Mouse (Mus musculus) C2C12 (cell line): ENCODE measurements around the gene Mink1.

Experiments used
- CTCF ChIP-seq: IDR thresholded peaks from one replicate; pipeline ENCODE4 v1.5.1; 2011; ENCODE audit not compliant: control insufficient read depth, insufficient read depth, insufficient read length
- USF1 ChIP-seq: IDR thresholded peaks from one replicate; pipeline ENCODE4 v1.6.1; 2011; ENCODE audit warnings: low read depth, mild to moderate bottlenecking, control low read depth, moderate library complexity

DNA sequence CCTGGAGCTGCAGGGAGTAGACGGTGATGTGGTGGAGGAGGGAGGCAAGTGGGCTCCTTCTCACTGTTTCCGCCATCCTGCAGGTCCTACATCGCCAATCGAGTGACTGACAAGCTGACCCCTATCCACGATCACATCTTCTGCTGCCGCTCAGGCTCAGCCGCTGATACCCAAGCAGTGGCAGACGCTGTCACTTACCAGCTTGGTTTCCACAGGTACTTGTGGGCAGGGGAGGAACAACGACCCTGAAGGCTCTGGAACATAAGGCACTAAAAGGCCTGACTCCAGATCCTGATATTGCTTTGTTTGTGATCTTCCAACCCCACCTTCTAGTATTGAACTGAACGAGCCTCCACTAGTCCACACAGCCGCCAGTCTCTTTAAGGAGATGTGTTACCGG lies 36.5 kb upstream of the Mink1 start:
- TF ChIP-seq CTCF (no peak), USF1 (no peak)
